ENCODE assay signal across 19 mouse cellular contexts in the genomic region with DNA sequence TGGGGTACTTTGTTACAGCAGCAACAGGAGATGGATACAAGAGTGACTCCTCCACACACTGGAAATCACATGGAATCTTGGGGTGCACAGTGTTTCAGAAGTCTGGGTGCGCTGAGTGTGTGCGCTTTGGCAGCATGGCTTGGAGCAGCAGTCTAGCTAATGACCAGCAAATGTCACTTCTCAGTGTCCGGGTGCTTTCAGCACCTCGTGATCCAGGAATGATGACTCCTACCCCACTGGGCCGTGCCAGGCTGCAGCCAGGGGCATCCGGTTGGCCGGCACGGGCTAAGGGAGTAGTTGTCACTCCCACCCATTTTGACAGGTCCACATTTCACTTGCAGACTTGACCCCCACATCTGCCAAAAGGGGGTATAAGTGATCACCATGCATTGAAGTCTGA.
DNase-seq lines count a peak whose midpoint lies in the region.
"Had no signal": no experiment of that assay in that cellular context is flagged by ENCODE, and none has a peak within 500 bp of the region (broad histone marks: within the 10 kb centered on the region; RNA-seq: fewer than 3 reads in every experiment).

No protein-coding gene starts in this region.

- no peak overlapping the region for H3K4me3 ChIP-seq in limb, embryonic 10.5 days
- H3K4me3 ChIP-seq: embryonic facial prominence, embryonic 12.5 days; forebrain, embryonic 12.5 days; hindbrain, embryonic 15.5 days had no signal

- peaks cover 27% of the 10 kb centered on the region for H3K4me1 ChIP-seq in limb, embryonic 10.5 days

- 89% methylated on average over 8 of the region's 8 CpGs for WGBS in limb, embryonic 10.5 days

- H3K36me3 ChIP-seq in limb, embryonic 10.5 days: no peaks in the 10 kb centered on the region
- H3K36me3 ChIP-seq: embryonic facial prominence, embryonic 12.5 days; forebrain, embryonic 12.5 days; hindbrain, embryonic 15.5 days had no signal

- H3K27ac ChIP-seq in limb, embryonic 10.5 days: 0 out of 2 replicates have a peak overlapping the region, but pooled peaks have one; percentile 46
- H3K27ac ChIP-seq: embryonic facial prominence, embryonic 12.5 days; hindbrain, embryonic 15.5 days had no signal

- intact Hi-C loops in heart, postnatal 36 days (cut with DNase I): no loop called here
- intact Hi-C loops in heart, postnatal 10 days (cut with DNase I): no loop called here

- DNase-seq in heart, adult 18-20 months: peak; percentile 25 to 29
- DNase-seq in heart, postnatal 36 days: no peak
- peak; percentile 44 to 51 for DNase-seq in heart, postnatal 10 days
- DNase-seq in heart, adult 8-10 months (ENCODE audit: low spot score): no peak
- peak; percentile 14 to 22 for DNase-seq in kidney, postnatal 4 days
- no peak for DNase-seq in kidney, postnatal 14 days
- DNase-seq in limb, embryonic 10.5 days (ENCODE audit: low spot score): no peak
- DNase-seq in lung, adult 18-20 months: no peak
- DNase-seq: adrenal gland, adult 2 months; adrenal gland, postnatal 25 days; cerebellum, adult 18-20 months; cerebellum, adult 9-11 months; embryo, embryonic 11 days; forebrain, postnatal 0 days; gastrocnemius, postnatal 14 days; kidney, adult 2 months had no signal

- H3K27me3 ChIP-seq in limb, embryonic 10.5 days (ENCODE audit: low read depth, poor library complexity, severe bottlenecking): no peaks in the 10 kb centered on the region
- H3K27me3 ChIP-seq: embryonic facial prominence, embryonic 12.5 days; forebrain, embryonic 12.5 days; hindbrain, embryonic 15.5 days had no signal

- H3K9me3 ChIP-seq in limb, embryonic 10.5 days (replicated peaks): no peaks in the 10 kb centered on the region
- H3K9me3 ChIP-seq: embryonic facial prominence, embryonic 12.5 days; forebrain, embryonic 12.5 days; hindbrain, embryonic 15.5 days had no signal

Comparison
In these comparisons a context has a peak if more than half of its experiments do, and no peak if none do; other contexts are left out.
1. DNase-seq: peak in heart, adult 18-20 months (2 of 2), heart, postnatal 10 days (2 of 2) and kidney, postnatal 4 days (2 of 2); none in heart, postnatal 36 days (0 of 2), heart, adult 8-10 months (single experiment), kidney, postnatal 14 days (single experiment), limb, embryonic 10.5 days (single experiment) and lung, adult 18-20 months (0 of 2).